Mouse (Mus musculus): ENCODE data around the gene Rdm1.
"Not testable (repeated sequence)": the region's sequence is repeated elsewhere in the genome, so short reads cannot be mapped to it uniquely, and the experiment has no call there.

Gene Rdm1

DNA sequence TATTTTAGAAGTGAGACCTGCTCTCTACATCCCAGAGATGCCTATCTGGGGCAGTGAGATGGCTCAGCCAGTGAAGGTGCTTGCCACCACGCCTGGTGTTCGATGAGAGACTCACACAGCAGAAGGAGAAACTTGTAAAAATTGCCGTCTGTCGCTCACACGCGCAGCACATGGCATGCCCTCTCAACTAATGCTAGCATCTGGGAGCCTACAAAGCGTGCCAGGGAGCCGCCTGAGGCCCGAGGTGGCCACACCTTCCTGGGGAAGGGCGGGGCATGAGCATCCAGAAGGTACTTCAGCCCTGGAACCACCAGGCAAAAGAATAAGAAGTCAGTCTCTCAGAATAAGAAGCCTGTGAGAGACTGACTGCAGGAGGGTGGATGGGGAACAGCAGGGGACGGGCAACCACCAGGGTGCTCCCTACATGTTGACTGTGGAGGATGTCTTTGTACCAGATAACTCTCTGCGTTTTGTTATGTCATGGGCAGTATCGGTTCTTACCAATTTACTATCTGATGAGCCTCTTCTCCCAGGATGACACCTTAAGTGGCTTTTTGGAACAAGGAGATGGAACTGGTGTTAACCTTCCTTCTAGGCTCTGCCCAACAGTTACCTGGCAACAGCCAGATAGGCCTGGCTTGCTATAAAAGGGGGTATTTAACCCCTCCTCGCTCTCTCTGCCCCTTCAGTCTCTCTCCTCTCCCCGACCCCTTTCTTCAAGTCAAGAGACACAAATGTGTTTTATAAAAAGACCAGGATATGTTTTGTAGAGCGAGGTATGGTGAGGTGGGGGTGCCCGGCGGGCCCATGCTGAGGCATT, 9.8 kb upstream of the Rdm1 start:
- DNase-seq (ENCODE audit: low spot score), result peak; percentile 38

- DNase-seq (ENCODE audit: low spot score), result peak; percentile 62
These were observed 9.1 kb upstream of the Rdm1 start for GRCm38 (mm10) chr11:101617849-101618248.

DNA sequence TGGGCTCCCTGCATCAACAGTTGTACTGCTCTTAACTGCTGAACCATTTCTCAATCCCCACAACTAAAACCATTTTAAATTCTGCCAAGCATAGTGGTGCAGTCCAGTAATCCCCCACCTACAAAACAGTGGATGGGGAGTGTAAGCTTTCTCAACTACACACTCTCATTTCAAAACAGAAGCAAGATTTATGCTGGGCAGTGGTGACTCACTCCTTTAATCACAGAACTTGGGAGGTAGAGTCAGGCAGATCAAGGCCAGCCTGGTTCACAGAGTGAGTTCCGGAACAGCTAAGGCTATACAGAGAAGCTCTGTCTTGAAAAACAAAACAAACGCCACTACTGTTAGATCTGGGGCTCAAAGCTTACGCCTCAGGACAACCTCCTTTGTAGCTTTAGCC, 8.4 kb upstream of the Rdm1 start:
- DNase-seq (ENCODE audit: low spot score), result no peak

- not testable (repeated sequence) for DNase-seq (ENCODE audit: low spot score)
These were observed 6.9 kb upstream of the Rdm1 start for GRCm38 (mm10) chr11:101620022-101620655.

GRCm38 (mm10) chr11:101626649-101626994, 373 bp upstream of the Rdm1 start:
- no peak for DNase-seq (ENCODE audit: low spot score)

- peak; percentile 90 for DNase-seq (ENCODE audit: low spot score)
These were observed 1.0 kb downstream of the Rdm1 start for GRCm38 (mm10) chr11:101627857-101628559.

DNA sequence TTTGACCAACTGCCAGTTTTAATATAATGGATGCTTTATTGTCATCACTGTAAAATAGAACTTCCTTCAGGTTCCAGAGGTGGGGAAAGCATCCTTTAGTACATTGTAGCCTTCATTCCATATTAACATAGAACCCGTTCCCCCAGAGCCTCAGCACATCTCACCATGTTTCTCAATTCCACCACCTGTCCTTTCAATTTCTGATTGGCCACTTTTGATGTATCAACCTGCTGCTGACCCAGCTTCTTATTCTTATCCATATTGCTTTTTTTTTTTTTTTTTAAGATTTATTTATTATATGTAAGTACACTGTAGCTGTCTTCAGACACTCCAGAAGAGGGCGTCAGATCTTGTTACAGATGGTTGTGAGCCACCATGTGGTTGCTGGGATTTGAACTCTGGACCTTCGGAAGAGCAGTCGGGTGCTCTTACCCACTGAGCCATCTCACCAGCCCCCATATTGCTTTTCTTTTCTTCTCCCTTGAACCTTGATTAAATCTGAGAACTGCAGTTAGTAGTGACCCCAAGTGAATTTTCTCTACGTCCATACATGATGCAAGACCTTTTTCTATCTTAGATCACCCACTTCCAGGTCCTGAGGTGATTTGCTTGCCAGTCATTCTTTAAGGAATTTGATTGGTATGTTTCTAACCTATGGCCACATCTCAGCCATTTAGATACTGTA, 1.9 kb downstream of the Rdm1 start:
- not testable (repeated sequence) for DNase-seq (ENCODE audit: low spot score)

DNA sequence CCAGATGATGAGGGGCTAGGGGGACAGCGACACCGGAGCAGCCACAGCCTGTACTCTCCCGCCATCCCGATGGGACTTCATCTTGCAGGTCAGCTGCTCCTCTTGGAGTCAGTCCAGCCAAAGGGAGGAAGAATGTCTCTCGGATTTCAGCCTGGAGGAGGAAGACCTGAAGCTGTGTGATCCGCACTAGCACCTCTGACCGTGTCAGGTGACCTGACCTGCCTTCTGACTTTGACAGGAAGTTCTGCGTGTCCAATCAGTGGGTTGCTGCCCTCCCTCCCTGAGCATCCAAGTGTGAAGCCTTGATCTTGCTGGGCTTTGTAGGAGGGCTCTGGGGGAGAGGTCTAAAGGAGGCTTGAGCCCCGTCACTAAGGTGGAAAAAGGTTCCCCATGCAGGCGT, 8.7 kb downstream of the Rdm1 start:
- no peak for DNase-seq (ENCODE audit: low spot score)

DNA sequence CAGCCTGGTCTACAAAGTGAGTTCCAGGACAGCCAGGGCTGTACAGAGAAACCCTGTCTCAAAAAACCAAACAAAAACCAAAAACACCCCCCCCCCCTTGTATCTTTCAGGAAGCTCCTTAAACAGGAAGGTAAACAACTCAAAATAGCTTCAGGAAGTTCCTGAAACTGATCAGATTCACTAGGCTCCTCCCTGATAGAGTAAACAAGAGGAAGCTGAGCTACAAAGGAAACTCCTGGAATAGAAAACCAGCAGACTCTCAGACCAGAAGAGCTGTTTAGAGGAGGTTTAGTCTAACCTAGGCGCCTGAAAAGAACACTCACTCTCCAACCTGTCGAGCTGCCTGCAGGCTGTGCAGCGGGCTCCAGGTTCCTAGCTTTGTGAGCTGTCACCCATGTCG, 12.8 kb downstream of the Rdm1 start:
- DNase-seq (ENCODE audit: low spot score), result no peak

DNA sequence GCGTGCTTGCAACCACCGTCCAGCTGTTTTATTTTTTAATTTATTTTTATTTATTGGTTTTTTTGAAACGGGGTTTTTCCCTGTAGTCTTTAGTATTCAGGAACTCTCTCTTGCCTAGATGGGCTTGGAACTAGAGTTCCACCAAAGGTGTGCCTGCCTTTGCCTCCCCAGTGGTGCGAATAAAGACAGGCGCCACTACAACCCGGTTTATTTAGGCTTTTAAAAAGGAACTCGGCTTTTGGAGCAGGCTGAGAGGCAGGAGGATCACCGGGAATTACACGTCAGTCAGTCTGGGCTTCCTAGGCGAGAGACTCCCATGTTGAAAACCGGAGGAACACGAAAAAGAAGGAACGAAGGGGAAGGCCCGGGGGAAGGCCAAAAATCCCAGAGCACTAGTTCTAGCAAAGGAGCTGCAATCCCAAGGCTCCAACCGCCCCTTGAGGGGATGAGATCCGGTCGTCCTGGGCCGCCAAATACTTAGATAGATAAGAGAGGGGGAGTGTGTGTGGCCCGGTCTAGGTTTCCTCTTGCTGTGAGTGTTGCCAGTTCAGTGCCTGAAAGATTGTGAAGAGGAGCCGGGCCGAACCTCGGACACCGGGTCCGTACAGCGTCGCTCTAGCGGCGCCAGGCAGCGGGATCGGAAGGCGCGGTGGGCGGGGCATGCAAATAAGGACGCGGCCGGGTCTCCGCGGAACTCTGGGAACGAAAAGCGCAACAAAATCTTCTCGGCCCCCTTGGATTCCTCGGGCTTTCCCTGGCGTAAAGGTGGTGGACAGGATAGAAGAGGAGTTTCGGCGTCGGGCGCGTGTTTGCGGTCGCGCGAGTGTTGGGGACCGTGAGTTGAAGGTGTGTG, 14.1 kb downstream of the Rdm1 start:
- DNase-seq (ENCODE audit: low spot score), result peak; percentile 75

DNA sequence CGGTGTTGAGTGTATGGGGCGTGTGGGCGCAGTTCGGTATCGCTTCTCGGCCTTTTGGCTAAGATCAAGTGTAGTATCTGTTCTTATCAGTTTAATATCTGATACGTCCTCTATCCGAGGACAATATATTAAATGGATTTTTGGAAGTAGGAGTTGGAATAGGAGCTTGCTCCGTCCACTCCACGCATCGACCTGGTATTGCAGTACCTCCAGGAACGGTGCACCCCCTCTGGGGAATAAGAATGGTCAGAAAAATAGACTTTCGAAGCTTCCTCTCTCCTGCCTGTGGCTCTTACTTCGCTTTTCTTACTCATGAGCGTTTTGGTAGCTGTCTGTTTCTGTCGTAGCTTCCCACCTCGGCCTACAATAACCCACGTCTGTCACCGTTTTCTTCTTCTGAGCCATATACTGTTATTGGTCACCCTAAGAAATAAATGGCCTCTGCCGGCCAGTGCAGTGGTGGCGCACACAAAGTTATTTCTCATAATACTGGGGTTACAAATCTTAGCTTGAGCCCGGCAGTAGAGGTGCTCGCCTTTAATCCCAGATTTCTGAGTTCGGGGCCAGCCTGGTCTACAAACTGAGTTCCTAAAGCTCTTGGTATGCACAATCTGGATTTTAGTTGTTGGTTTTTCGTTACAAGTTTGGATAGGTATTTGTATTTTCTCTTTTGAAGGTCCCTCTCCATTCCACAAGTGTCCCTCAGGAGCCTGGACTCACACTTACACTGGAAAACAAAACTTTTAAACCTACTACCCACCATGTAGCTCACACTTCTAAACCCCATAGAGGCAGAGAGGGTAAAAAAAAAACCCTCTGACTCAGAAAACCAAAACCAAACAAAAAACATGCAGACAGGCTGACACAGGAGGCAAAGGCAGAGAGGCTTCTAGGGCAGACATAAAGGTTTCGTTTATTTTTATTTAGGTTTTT, 15.0 kb downstream of the Rdm1 start:
- DNase-seq (ENCODE audit: low spot score), result peak; percentile 63

DNA sequence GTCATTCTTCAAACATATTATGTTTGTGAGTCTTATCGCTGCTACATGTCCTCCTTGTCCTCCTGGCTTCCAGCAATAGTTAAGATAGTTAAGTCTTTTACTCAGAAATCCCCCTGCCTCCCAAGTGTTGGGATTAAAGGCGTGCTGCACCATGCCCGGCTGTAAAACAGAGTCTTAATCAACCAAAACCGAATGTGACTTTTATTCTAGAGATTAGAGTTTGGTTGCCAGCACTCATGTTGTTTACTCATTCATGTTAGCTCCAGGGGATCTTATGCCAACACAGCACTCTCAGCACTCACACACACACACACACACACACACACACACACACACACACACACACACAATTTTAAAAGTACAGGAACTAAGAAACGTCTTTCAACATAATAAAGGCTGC, 15.9 kb downstream of the Rdm1 start:
- DNase-seq (ENCODE audit: low spot score), result no peak

GRCm38 (mm10) chr11:101644591-101644990, 17.6 kb downstream of the Rdm1 start:
- DNase-seq (ENCODE audit: low spot score), result no peak

DNA sequence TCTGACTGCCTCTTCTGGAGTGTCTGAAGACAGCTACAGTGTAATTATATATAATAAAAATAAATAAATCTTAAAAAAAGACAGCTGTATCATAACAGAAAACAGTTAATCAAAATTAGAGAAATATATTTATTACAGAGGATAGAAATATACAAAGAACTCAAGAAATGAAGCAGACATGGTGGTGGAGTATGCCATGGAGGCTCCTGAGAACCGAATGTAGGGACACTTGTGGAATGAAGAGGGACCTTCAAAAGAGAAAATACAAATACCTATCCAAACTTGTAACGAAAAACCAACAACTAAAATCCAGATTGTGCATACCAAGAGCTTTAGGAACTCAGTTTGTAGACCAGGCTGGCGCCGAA, 18.0 kb downstream of the Rdm1 start:
- not testable (repeated sequence) for DNase-seq (ENCODE audit: low spot score)

GRCm38 (mm10) chr11:101645411-101646282, 18.7 kb downstream of the Rdm1 start:
- peak; percentile 74 for DNase-seq (ENCODE audit: low spot score)

DNA sequence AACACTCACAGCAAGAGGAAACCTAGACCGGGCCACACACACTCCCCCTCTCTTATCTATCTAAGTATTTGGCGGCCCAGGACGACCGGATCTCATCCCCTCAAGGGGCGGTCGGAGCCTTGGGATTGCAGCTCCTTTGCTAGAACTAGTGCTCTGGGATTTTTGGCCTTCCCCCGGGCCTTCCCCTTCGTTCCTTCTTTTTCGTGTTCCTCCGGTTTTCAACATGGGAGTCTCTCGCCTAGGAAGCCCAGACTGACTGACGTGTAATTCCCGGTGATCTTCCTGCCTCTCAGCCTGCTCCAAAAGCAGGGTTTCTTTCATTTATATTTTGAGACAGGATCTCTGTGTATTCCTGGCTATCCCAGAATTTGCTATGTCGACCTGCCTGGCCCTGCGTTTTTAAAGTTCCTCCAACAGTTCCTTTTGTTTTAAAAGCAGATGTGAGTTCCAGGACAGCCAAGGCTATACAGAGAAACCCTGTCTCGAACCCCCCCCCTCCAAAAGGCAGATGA, 19.3 kb downstream of the Rdm1 start:
- DNase-seq (ENCODE audit: low spot score), result not testable (repeated sequence)

DNA sequence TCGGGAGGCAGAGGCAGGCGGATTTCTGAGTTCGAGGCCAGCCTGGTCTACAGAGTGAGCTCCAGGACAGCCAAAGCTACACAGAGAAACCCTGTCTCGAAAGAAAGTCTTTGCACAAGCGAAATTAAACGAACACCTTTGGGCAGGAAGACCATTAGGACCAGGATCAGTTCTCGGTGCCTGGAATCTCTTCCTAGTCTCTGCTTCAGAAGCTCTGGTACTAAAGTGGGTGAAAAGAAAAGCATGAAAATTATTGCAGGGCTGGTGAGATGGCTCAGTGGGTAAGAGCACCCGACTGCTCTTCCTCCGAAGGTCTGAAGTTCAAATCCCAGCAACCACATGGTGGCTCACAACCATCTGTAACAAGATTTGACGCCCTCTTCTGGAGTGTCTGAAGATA, 20.1 kb downstream of the Rdm1 start:
- DNase-seq (ENCODE audit: low spot score), result not testable (repeated sequence)

DNA sequence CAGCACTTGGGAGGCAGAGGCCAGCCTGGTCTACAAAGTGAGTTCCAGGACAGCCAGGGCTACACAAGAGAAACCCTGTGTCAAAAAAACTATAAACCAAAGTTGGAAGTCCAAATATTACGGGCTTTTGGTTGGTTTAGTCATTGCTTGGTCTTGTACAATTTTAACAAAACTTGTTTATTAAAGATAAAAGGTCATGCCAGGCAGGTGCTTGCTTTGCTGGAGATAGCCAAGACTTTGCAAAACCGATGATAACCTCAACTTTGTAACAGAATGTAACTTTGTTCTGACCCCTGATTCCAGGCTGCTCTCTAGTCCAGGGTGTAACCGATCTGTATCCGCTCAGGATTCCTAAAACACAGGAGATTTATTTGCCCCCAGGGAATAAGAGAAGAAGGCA, 29.4 kb downstream of the Rdm1 start:
- no peak for DNase-seq (ENCODE audit: low spot score)

- DNase-seq (ENCODE audit: low spot score), result no peak
These were observed 30.5 kb downstream of the Rdm1 start for GRCm38 (mm10) chr11:101657528-101657885.
